Mouse (Mus musculus): ENCODE measurements at regions not wholly inside any gene's neighbourhood (a gene's known extent, or its start where the extent isn't known, plus 50 kb on each side); places are given as distances from the start of the nearest gene placed in this dataset.

DNA sequence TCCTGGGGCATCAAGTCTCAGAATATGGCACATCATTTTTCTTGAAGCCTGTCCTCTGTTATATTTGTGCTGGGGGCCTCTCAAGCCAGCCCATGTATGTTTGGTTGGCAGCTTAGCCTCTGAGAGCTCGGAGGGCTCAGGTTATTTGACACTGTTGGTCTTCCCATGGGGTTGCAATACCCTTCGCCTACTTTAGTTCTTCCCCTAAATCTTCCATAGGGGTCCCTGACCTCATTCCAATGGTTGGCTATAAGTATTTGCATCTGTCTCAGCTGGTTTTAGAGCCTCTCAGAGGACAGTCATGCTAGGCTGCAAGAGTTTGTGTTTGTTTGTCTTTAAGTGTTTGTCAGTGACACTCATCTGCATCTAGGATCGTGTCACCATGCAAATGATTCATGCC, 216.2 kb downstream of the Gm597 start:
- Histone ChIP-seq H3K36me3 (ENCODE audit: control insufficient read depth, insufficient read depth, low read length) (no peaks in the 10 kb centered on the region), H3K4me3 (ENCODE audit: insufficient read depth, low read depth, low read length) (no peak overlapping the region), H3K79me2 (ENCODE audit: control insufficient read depth, insufficient read depth, low read length) (no peaks in the 10 kb centered on the region), H3K27me3 (ENCODE audit: control insufficient read depth, insufficient read depth, low read length) (no peaks in the 10 kb centered on the region), H3K27ac (replicated peaks; ENCODE audit: insufficient read depth, low read depth, low read length) (no peak overlapping the region), H3K9ac (ENCODE audit: low read depth, low read length) (no peak overlapping the region), H3K4me1 (ENCODE audit: control insufficient read depth, insufficient read depth, low read length) (no peaks in the 10 kb centered on the region)
- no peak for DNase-seq (ENCODE audit: extremely low read depth, low read depth, low spot score)
- 64% methylated on average over 3 of the region's 3 CpGs for WGBS
- TF ChIP-seq POLR2A (IDR thresholded peaks at IDR 0.05; ENCODE audit: extremely low read depth, insufficient read depth, low read length): no peak
- no peak for TF ChIP-seq CTCF (IDR thresholded peaks at IDR 0.05; ENCODE audit: low read depth, low read length)
